Mouse (Mus musculus): ENCODE results near the gene Pik3r5. TPM values are rescaled to one million over a fixed set of nuclear protein-coding genes. Genes with fewer than 3 reads are reported as not detected.

Gene Pik3r5
- total and polyA plus RNA-seq, 3 experiments = 3.2 to 5.7 TPM; not detected in 1

GRCm38 (mm10) chr11:68519362-68519761 is 87.4 kb downstream of the Pik3r5 start:
- no peak overlapping the region for H3K4me3 ChIP-seq (ENCODE audit: control insufficient read depth in 1 of 2, insufficient read depth in 1 of 2, low read depth in 2 of 2, low read length in 2 of 2)
- no peak for DNase-seq (ENCODE audit: low read depth, low spot score)
- H3K4me1 ChIP-seq (ENCODE audit: control insufficient read depth in 1 of 2, insufficient read depth in 2 of 2, low read length in 2 of 2) = peaks cover 5 to 27% of the 10 kb centered on the region in 2 experiments
- H3K9me3 ChIP-seq (replicated peaks; ENCODE audit: insufficient read depth, low read length) = no peaks in the 10 kb centered on the region
- no peak overlapping the region for H3K9ac ChIP-seq (ENCODE audit: control insufficient read depth, low read depth, low read length, poor library complexity, severe bottlenecking)
- peaks cover 3 to 4% of the 10 kb centered on the region in 2 experiments; a peak in 2 of 4 replicates for H3K27me3 ChIP-seq (ENCODE audit: control insufficient read depth in 1 of 2, insufficient read depth in 2 of 2, low read length in 2 of 2)
- peaks cover 0 to 28% of the 10 kb centered on the region in 2 experiments; a peak in 2 of 4 replicates for H3K36me3 ChIP-seq (ENCODE audit: control insufficient read depth in 1 of 2, insufficient read depth in 2 of 2, low read length in 2 of 2)
- H3K27ac ChIP-seq (ENCODE audit: control insufficient read depth, low read depth, low read length) = no peak overlapping the region
- TF ChIP-seq SIN3A (IDR thresholded peaks at IDR 0.05; ENCODE audit: low read length) (no peak), MAFK (IDR thresholded peaks at IDR 0.05; ENCODE audit: borderline replicate concordance, low read depth, low read length) (no peak), MYB (IDR thresholded peaks at IDR 0.05; ENCODE audit: low read depth, low read length) (no peak), TAL1 (IDR thresholded peaks at IDR 0.05; ENCODE audit: low read length) (no peak)
- no peaks in the 10 kb centered on the region for H3K79me2 ChIP-seq (ENCODE audit: control insufficient read depth, insufficient read depth, low read length, poor library complexity)

- Histone ChIP-seq H3K36me3 (ENCODE audit: control insufficient read depth in 1 of 2, insufficient read depth in 2 of 2, low read length in 2 of 2) (peaks cover 0 to 28% of the 10 kb centered on the region in 2 experiments; a peak in 2 of 4 replicates), H3K9ac (ENCODE audit: control insufficient read depth, low read depth, low read length, poor library complexity, severe bottlenecking) (no peak overlapping the region), H3K4me1 (ENCODE audit: control insufficient read depth in 1 of 2, insufficient read depth in 2 of 2, low read length in 2 of 2) (peaks cover 5 to 27% of the 10 kb centered on the region in 2 experiments), H3K27me3 (ENCODE audit: control insufficient read depth in 1 of 2, insufficient read depth in 2 of 2, low read length in 2 of 2) (peaks cover 1 to 3% of the 10 kb centered on the region in 2 experiments; a peak in 1 of 4 replicates), H3K79me2 (ENCODE audit: control insufficient read depth, insufficient read depth, low read length, poor library complexity) (no peaks in the 10 kb centered on the region), H3K9me3 (replicated peaks; ENCODE audit: insufficient read depth, low read length) (no peaks in the 10 kb centered on the region), H3K4me3 (ENCODE audit: control insufficient read depth in 1 of 2, insufficient read depth in 1 of 2, low read depth in 2 of 2, low read length in 2 of 2) (peak overlapping the region in 1 of 2 experiments; percentile 7; a peak in 1 of 4 replicates), H3K27ac (ENCODE audit: control insufficient read depth, low read depth, low read length) (peak overlapping the region; percentile 45)
- peak; percentile 89 for DNase-seq (ENCODE audit: low read depth, low spot score)
- no peak for TF ChIP-seq USF1 (IDR thresholded peaks at IDR 0.05; ENCODE audit: low read depth, low read length)
- TF ChIP-seq GABPA (IDR thresholded peaks at IDR 0.05; ENCODE audit: low read depth, low read length) = no peak
- no peak for TF ChIP-seq TAL1 (IDR thresholded peaks at IDR 0.05; ENCODE audit: low read length)
- no peak for TF ChIP-seq ZNF384 (IDR thresholded peaks at IDR 0.05; ENCODE audit: low read depth, low read length)
- TF ChIP-seq SMC3 (IDR thresholded peaks at IDR 0.05; ENCODE audit: low read depth, low read length) = no peak
- TF ChIP-seq MAZ (IDR thresholded peaks at IDR 0.05; ENCODE audit: low read depth, low read length) = peak; percentile 67; the same call in 1 of the 2 replicates
- TF ChIP-seq TCF12 (IDR thresholded peaks at IDR 0.05; ENCODE audit: low read depth, low read length) = 0 out of 2 replicates have a peak, but pooled peaks have one; percentile 14
- TF ChIP-seq MAFK (IDR thresholded peaks at IDR 0.05; ENCODE audit: borderline replicate concordance, low read depth, low read length) = no peak
- TF ChIP-seq MYB (IDR thresholded peaks at IDR 0.05; ENCODE audit: low read depth, low read length) = no peak
- no peak for TF ChIP-seq ZKSCAN1 (IDR thresholded peaks at IDR 0.05; ENCODE audit: low read depth, low read length)
- TF ChIP-seq E2F4 (IDR thresholded peaks at IDR 0.05; ENCODE audit: borderline replicate concordance, low read depth, low read length) = no peak
- 0 out of 2 replicates have a peak, but pooled peaks have one; percentile 28 for TF ChIP-seq TBP (IDR thresholded peaks at IDR 0.05; ENCODE audit: low read depth, low read length)
- TF ChIP-seq ZC3H11A (IDR thresholded peaks at IDR 0.05; ENCODE audit: low read depth, low read length) = no peak
- peak; percentile 54; the same call in 1 of the 2 replicates for TF ChIP-seq ETS1 (IDR thresholded peaks at IDR 0.05; ENCODE audit: low read depth, low read length)
- TF ChIP-seq CTCF (IDR thresholded peaks at IDR 0.05 in 2 of 3, conservative IDR thresholded peaks at IDR 0.05 in 1 of 3; ENCODE audit: control insufficient read depth in 1 of 3, insufficient read depth in 1 of 3, low read depth in 2 of 3, low read length in 3 of 3, poor library complexity in 1 of 3, severe bottlenecking in 1 of 3) = no peak
- 0 out of 2 replicates have a peak, but pooled peaks have one; percentile 8 for TF ChIP-seq SIN3A (IDR thresholded peaks at IDR 0.05; ENCODE audit: low read length)
- peak in 1 of 2 experiments; percentile 34; a peak in 1 of 4 replicates for TF ChIP-seq EP300 (IDR thresholded peaks at IDR 0.05; ENCODE audit: low read depth in 1 of 2, low read length in 2 of 2)
- no peak for TF ChIP-seq POLR2AphosphoS2 (IDR thresholded peaks at IDR 0.05; ENCODE audit: low read length)
- TF ChIP-seq NRF1 (IDR thresholded peaks at IDR 0.05; ENCODE audit: insufficient read depth, low read depth, low read length, poor library complexity, severe bottlenecking) = no peak
- TF ChIP-seq POLR2A (IDR thresholded peaks at IDR 0.05; ENCODE audit: control insufficient read depth in 1 of 2, insufficient read depth in 1 of 2, low read depth in 1 of 2, low read length in 2 of 2, poor library complexity in 1 of 2) = no peak
- 0 out of 2 replicates have a peak, but pooled peaks have one; percentile 28 for TF ChIP-seq ELF1 (IDR thresholded peaks at IDR 0.05; ENCODE audit: low read depth, low read length)
- no peak for TF ChIP-seq MXI1 (IDR thresholded peaks at IDR 0.05; ENCODE audit: low read depth, low read length)
- no peak for TF ChIP-seq GATA1 (IDR thresholded peaks at IDR 0.05; ENCODE audit: low read depth, low read length)
- TF ChIP-seq RCOR1 (IDR thresholded peaks at IDR 0.05; ENCODE audit: low read depth, low read length) = no peak
- TF ChIP-seq ZMIZ1 (IDR thresholded peaks at IDR 0.05; ENCODE audit: low read depth, low read length) = no peak
- TF ChIP-seq BHLHE40 (IDR thresholded peaks at IDR 0.05; ENCODE audit: borderline replicate concordance, low read depth, low read length) = no peak
- TF ChIP-seq RAD21 (IDR thresholded peaks at IDR 0.05; ENCODE audit: low read depth, low read length) = no peak
- no peak for TF ChIP-seq KAT2A (conservative IDR thresholded peaks at IDR 0.05; ENCODE audit: low read depth, low read length)
- TF ChIP-seq UBTF (IDR thresholded peaks at IDR 0.05; ENCODE audit: borderline replicate concordance, insufficient read depth, low read depth, low read length) = no peak
- TF ChIP-seq JUND (IDR thresholded peaks at IDR 0.05; ENCODE audit: low read depth, low read length) = no peak
Measured at GRCm38 (mm10) chr11:68519815-68520214, 87.9 kb downstream of the Pik3r5 start.
